Mouse (Mus musculus): ENCODE measurements around the gene Gck. TPM values are rescaled to one million over a fixed set of nuclear protein-coding genes. Genes with fewer than 3 reads are reported as not detected.
A peak's percentile ranks its signal among the peaks of the same experiment; 100 is the strongest.

The Gck gene
- total RNA-seq, 2 experiments from 2014 or later: 5.1 to 6.3 TPM

DNA sequence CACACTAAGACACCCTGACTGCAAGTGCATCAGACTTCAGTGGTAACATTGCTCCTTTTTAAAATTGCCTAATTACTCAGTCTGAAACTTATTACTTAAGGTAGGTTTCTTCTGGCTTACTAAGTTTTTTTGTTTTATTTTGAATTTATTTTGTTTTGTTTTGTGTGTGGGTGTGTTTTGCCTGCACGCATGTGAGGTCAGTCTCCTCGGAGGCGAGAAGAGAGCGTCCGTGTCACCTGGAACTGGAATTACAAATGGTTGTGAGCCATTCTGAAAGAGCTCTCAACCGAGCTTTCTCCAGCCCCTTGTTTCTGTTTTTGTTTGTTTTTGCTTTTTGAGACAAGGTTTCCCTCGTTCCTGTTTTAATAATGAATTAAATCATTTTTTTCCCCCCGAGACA, 71.2 kb downstream of the Gck start:
- no peak for DNase-seq (ENCODE audit: low spot score in 2 of 2)

GRCm38 (mm10) chr11:5877921-5878526, 71.9 kb downstream of the Gck start, which contains the start of gene Pold2:
Gene Pold2, minus strand, starts transcription at chr11:5878292.
- peak; percentile 92 to 97 for DNase-seq (ENCODE audit: low spot score in 2 of 2)

- DNase-seq (ENCODE audit: low spot score in 2 of 2): no peak
Measured at GRCm38 (mm10) chr11:5877421-5877820, 72.5 kb downstream of the Gck start.

DNA sequence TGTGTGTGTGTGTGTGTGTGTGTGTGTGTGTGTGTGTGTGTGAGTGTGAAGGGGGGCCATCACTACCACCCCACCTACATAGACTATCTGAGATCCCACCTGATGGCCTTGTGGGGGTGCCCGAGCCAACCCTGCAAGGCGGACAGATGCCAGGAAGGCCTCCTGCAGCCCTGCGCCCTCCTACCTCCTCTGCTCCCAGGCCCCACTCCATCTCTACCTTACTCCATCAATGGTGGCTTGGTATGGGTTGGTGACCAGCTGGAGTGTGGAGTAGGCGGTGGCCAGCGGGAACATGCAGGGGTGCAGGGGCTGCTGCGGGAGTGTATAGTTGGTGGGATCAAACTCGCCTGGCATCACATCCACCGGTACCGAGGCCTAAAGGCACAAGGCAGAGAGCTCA, 76.7 kb downstream of the Gck start:
- no peak for DNase-seq (ENCODE audit: low spot score in 2 of 2)

DNA sequence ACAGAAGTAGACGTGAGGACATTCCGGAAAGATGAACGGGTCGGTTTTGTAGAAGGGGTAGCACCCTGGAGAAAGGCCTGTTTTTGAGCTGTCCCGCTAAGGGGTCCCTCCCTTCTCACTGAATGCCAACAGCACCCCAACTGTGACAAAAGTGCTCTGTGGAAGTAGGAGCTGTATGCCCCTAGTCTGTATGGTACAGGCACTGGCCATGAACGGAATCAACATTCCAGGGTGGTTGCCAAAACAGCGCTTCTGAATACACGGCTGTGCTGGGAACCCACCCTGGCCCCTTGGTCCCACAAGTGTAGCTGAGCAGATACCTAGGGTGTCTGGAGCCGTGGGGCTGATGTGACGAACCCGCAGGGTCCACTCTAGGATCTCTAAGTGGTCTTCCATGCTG, 77.2 kb downstream of the Gck start:
- DNase-seq (ENCODE audit: low spot score in 2 of 2): no peak

- no peak for DNase-seq (ENCODE audit: low spot score in 2 of 2)
Measured at GRCm38 (mm10) chr11:5870069-5870468, 79.8 kb downstream of the Gck start.

GRCm38 (mm10) chr11:5869331-5869730, 80.5 kb downstream of the Gck start:
- DNase-seq (ENCODE audit: low spot score in 2 of 2): no peak

GRCm38 (mm10) chr11:5868324-5868723, 81.6 kb downstream of the Gck start:
- DNase-seq (ENCODE audit: low spot score in 2 of 2): no peak

DNA sequence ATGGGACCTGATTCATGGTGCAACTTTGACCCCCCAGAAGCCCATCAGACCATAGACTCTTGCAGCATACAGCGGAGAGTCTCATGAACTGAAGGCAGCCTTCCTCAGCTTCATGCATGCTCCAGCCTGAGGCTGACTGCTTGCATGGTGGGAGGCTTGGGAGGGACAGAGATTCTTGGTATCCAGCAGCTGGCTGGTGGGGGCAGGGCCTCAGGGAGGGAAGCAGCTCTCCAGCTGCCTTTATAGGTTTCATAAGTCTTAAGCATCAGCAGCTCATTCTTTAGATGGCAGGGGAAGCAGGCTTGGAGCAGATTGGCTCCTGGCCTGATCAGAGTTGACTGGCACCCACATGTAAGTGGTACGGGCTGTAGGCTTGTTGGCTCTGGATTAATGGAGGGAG, 82.7 kb downstream of the Gck start:
- DNase-seq (ENCODE audit: low spot score in 2 of 2): no peak

- peak in 1 of 2 experiments; percentile 53 for DNase-seq (ENCODE audit: low spot score in 2 of 2)
Measured at GRCm38 (mm10) chr11:5862394-5863105, 87.3 kb downstream of the Gck start.

DNA sequence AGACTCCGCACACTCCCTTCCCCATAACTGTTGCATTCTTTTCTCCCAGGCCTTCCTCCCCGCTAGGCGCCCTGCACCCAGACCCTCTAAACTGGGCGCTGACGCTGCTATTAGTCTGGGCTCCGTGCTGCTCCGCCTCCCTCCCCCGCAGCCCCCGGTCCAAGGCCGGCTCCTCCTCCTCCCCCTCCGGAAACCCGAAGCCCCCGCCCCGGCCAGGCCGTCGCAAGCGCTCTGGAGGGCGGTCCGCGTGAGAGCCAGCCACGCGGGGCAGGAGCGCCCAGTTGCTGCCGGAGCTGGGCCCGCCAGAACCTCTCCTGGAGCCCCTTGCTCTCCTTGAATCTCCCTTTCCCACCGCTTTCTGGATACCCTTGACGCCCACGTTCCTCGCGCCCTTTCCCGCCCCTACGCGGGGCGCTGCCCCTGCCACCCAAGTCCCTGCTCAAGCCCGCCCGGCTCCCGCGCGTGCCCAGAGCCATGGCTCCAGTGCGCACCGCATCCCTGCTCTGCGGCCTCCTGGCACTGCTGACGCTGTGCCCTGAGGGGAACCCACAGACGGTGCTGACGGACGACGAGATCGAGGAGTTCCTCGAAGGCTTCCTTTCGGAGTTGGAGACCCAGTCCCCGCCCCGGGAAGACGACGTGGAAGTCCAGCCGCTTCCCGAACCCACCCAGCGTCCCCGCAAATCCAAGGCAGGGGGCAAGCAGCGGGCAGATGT, 88.0 kb downstream of the Gck start, which contains the start of gene Aebp1:
Gene Aebp1, plus strand, starts transcription at position 270 of the 716 bp plus-strand sequence.
- DNase-seq (ENCODE audit: low spot score in 2 of 2): peak; percentile 62 to 72

- DNase-seq (ENCODE audit: low spot score in 2 of 2): no peak
Measured at GRCm38 (mm10) chr11:5860639-5861038, 89.2 kb downstream of the Gck start.

DNA sequence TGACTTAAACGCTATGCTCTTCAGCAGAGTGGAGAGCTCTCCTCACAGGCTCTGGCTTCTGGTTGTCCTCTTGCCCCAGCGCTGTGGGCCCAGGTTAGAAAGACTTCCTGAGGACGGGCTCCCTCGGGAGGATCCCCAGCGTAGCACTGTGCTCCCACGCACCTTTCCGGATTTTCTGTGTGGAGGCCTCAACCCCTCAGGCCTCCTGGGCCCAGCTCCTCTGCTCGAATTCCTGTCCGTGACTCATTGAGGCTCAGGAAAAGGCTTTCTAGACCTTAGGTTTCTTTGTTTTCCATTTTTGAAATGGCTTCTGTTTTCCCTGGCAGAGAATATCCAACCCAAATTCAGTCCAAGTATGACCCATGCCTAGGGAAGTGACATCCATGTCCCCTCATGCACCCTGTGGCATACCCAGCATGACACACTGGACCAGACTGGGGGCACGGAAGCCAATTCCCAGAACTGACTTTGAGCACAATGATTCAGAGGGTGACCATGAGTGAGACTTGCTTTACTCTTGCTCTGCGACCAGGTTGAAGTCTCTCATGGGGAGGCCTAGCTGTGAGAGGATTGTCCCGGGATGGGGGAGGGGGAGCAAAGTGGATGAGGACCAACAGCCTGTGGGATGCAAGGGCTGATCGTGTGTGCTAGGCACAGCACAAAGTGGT, 89.9 kb downstream of the Gck start:
- DNase-seq (ENCODE audit: low spot score in 2 of 2): no peak

DNA sequence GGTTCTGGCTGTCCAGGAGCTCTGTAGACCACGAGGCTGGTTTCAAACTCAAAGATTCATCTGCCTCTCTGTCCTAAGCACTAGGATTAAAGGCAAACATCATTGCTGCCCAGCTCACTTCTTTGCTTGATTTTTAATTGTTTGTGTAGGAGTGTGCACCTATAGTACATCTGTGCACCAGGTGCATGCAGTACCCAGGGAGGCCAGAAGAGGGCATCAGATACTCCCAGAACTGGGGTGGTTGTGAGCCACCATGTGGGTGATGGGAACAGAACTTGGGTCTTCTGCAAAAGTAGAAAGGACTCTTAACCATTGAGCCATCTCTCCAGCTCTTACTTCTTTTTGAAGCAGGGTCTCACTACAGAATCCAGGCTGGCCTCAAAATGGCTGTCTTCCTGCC, 91.2 kb downstream of the Gck start:
- no peak for DNase-seq (ENCODE audit: low spot score in 2 of 2)

DNA sequence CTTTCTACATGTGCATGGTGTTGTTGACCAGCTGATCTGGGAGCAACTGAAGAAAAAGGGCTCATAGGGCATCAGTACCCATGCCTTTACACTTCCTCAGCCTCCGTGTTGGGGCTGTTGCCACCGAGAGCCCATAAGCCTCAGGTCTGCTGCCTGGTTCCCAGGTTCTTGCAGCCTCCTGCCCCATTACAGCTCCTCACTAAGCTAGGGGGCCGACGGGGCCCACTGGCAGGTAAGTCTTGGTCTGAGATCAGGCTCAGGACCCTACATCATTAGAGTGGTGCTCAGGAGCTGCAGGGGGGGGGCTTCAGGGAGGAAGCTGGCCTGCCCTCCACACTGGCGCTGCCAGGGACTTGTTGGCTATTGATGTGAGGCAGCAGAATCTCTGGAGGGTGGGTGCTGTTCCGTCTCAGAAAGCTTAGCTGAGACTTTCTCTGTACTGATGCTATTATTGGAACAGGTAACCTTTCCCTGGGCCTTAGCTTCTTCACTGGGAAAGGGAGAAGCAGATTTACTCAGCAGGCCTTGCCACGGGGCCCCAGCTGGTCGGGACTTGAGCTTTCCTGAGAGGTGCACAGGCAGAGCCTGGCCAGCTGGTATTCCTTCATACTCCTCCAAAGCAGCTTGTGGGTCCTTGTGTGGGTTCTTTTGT, 93.3 kb downstream of the Gck start:
- no peak for DNase-seq (ENCODE audit: low spot score in 2 of 2)

GRCm38 (mm10) chr11:5855902-5856301, 94.0 kb downstream of the Gck start:
- no peak for DNase-seq (ENCODE audit: low spot score in 2 of 2)

DNA sequence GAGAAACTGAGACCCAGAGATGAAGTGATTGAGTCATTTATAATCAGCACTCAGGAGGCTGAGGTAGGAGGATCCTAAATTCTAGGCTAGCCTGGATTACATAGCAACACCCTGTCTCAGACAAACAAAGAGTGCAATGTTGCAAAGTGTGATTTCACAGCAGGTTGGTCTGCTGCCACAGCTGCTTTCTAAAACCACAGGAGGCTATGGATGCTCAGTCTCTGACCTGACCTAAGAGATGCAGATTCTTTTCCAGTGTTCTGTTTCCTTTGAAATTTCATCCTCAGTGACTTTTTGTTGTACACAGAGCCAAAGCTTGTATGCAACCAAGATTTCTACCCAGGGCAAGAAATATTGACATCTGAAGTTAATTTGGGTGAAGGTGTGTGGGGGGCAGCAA, 94.4 kb downstream of the Gck start:
- DNase-seq (ENCODE audit: low spot score in 2 of 2): no peak

- DNase-seq (ENCODE audit: low spot score in 2 of 2): no peak
Measured at GRCm38 (mm10) chr11:5852314-5852713, 97.6 kb downstream of the Gck start.

GRCm38 (mm10) chr11:5851021-5851736, 98.7 kb downstream of the Gck start:
- DNase-seq (ENCODE audit: low spot score in 2 of 2): no peak

All from adrenal gland, postnatal 4 days (tissue).